In the genomic region with DNA sequence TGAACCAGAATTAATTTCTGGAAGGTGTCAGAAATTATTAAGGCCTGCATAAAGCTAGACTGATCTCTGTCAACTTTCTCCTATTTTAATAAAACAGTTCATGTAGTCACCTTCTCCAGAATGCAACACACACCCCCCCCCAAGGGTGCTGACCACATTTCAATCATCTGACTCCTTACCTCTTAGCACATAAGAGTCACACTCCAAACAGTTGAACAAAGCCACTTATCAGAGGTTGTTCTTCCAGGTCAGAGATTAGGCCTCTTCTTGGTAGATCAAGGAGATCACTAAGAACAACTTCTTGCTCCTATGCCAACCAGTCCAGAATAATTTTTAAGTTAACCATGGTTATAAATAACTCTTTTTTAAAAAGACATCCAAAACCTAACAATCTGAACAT, we compare ENCODE assay signal across 17 mouse cellular contexts.
"Had no signal": no experiment of that assay in that cellular context is flagged by ENCODE, and none has a peak within 500 bp of the region (broad histone marks: within the 10 kb centered on the region; RNA-seq: fewer than 3 reads in every experiment).

No protein-coding gene starts in this region.

- H3K4me1 ChIP-seq: liver, embryonic 13.5 days; lung, embryonic 15.5 days; megakaryocyte, embryonic 14.5 days had no signal

- H3K4me2 ChIP-seq: liver, embryonic 13.5 days; lung, embryonic 15.5 days; midbrain, embryonic 11.5 days had no signal

- H3K36me3 ChIP-seq: liver, embryonic 13.5 days; lung, embryonic 15.5 days had no signal

- H3K4me3 ChIP-seq: liver, embryonic 13.5 days; lung, embryonic 15.5 days; megakaryocyte, embryonic 14.5 days had no signal

- ATAC-seq: inflammation-experienced regulatory T-cells, adult 6 months; intestine, embryonic 16.5 days had no signal

- H3K9ac ChIP-seq: liver, embryonic 13.5 days; lung, embryonic 15.5 days had no signal

- H3K27ac ChIP-seq: liver, embryonic 13.5 days; lung, embryonic 15.5 days; stomach, postnatal 0 days had no signal

- H3K9me3 ChIP-seq: liver, embryonic 13.5 days; lung, embryonic 15.5 days; megakaryocyte, embryonic 14.5 days had no signal

- H3K27me3 ChIP-seq: liver, embryonic 13.5 days; lung, embryonic 15.5 days; megakaryocyte, embryonic 14.5 days had no signal

- DNase-seq: kidney, adult 18-20 months; kidney, adult 9 months; kidney, postnatal 14 days; kidney, postnatal 4 days; liver, embryonic 13.5 days; midbrain, embryonic 14.5 days; right cerebral cortex, adult 18-20 months; right cerebral cortex, postnatal 14 days; right cerebral cortex, postnatal 4 days; thymus, adult 18-20 months; thymus, postnatal 36 days had no signal
